In the genomic region with DNA sequence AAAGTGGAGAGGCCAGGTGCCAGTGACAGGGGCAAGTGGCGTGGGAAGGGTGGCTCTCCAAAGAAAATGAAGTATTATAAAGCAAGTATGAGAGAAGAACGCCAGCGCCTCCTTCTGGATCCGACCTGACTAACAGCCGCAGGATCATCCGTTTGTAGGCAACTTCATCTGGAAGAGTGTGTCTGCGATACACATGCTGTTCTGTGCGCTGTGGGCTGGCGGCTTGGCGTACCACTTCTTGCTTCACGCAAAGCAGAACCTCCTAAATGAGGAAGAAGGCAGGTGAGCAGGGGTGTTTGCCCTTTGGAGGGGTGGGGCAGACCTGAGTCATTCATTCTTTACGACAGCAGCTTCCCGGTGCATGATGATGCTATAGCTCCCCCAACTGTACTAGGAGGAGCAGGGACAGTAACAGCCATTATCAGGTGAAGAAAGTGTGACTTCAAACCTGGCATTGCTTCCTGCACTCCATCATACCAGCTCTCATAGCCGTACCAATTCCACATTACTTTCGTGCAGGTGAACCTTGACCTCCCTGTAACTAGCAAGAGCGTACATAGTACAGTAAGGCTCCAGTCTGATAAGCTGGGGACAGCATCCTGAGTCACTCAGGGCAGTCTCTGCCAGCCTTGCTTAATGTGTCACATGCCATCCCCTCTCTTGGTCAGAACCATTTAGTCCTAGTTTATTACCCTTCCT, we compare ENCODE assay signal across 1 mouse cellular context.
TF ChIP-seq lines count a peak whose summit lies in the region.

No protein-coding gene starts in this region.

TF ChIP-seq in CH12.LX, 34 proteins besides CTCF, POLR2A, EP300 and RAD21:
- no peak for TF ChIP-seq MAX (IDR thresholded peaks at IDR 0.05; ENCODE audit: low read length)
- peak; percentile 47 for TF ChIP-seq SMC3 (IDR thresholded peaks at IDR 0.05; ENCODE audit: low read depth, low read length)
